19 mouse cellular contexts compared by ENCODE assay signal in genomic region chr1:192503651-192504050, GRCm38 (mm10).
"Had no signal": no experiment of that assay in that cellular context is flagged by ENCODE, and none has a peak within 500 bp of the region (broad histone marks: within the 10 kb centered on the region; RNA-seq: fewer than 3 reads in every experiment).

No protein-coding gene starts in this region.

- H3K36me3 ChIP-seq: kidney, embryonic 15.5 days; limb, embryonic 12.5 days; liver, embryonic 13.5 days; lung, embryonic 15.5 days; midbrain, embryonic 10.5 days; neural tube, embryonic 13.5 days; stomach, embryonic 15.5 days had no signal

- DNase-seq: kidney, adult 2 months; kidney, postnatal 14 days; liver; liver, embryonic 13.5 days; liver, postnatal 0 days; lung, postnatal 14 days; midbrain, embryonic 14.5 days; retina, postnatal 1 day; right cerebral cortex, postnatal 4 days; spleen, adult 18-20 months; thymus, adult 2 months; thymus, postnatal 25 days had no signal

- ATAC-seq: liver, postnatal 0 days had no signal

- H3K9me3 ChIP-seq: kidney, embryonic 15.5 days; limb, embryonic 12.5 days; liver, embryonic 13.5 days; lung, embryonic 15.5 days; midbrain, embryonic 10.5 days; neural tube, embryonic 13.5 days; stomach, embryonic 15.5 days had no signal

- H3K27me3 ChIP-seq: kidney, embryonic 15.5 days; limb, embryonic 12.5 days; liver, embryonic 13.5 days; lung, embryonic 15.5 days; neural tube, embryonic 13.5 days; stomach, embryonic 15.5 days had no signal

- H3K4me1 ChIP-seq: kidney, embryonic 15.5 days; limb, embryonic 12.5 days; liver, embryonic 13.5 days; lung, embryonic 15.5 days; midbrain, embryonic 10.5 days; neural tube, embryonic 13.5 days; stomach, embryonic 15.5 days had no signal

- H3K4me3 ChIP-seq: kidney, embryonic 15.5 days; left cerebral cortex, adult 2 months; limb, embryonic 12.5 days; liver, embryonic 13.5 days; lung, embryonic 15.5 days; midbrain, embryonic 10.5 days; neural tube, embryonic 13.5 days; stomach, embryonic 15.5 days had no signal
